Mouse (Mus musculus): ENCODE data around the gene Aqp5.
A peak's percentile ranks its signal among the peaks of the same experiment; 100 is the strongest.

Gene Aqp5

DNA sequence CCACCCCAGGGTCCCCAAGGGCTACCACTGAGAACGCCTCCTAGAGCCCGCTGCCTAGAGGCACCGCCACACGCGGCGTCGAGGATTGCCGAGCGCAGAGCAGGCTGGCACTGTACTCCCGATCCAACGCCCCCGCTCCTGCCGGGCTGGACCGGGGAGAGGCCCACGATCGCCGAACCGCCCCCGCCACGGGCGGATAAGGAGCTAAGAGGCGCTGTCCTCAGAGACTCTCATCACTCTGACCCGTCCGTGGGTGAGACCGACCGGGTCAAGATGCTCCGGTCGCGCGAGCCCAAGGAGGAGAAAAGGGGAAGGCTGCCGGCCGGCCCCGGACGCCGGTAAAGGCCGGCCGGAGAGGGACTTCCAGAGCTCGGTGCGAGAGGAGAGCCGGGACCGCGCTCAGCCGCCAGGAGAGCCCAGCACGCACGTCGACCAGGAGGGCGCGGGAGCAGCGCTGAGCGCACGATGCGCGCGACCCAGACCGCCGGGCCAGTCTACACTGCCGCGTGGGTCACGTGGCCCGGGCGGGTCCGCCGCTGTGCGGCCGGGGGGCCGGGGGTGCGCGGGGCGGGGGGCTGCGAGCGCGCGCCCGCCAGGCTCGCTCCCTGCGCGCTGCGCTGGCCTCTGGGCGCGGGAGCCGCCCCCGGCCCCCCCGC is at the start of gene Aqp5:
Aqp5 (plus strand) TSS at position 354 of the 656 bp plus-strand sequence.
- DNase-seq: no peak

DNA sequence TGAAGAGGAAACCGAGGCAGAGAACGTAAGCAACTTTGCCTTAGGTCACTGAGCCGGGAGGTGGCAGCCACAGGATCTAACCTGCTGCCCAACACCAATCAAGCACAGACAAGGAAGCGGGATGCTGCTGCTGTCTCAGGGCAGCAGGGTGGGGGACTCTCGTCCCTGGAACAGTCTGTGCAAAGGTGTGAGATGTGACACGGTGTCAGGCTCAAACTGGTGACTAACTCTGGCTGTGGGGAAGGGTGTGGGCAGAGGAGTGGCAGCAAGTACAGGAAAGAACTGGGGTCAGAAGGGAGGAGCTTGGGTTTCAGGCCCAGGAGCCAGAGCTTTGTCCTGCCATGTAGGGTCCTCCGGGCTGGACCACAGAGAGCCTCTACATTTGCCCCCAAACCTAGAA is 46.5 kb upstream of the Aqp5 start:
- DNase-seq: no peak

DNA sequence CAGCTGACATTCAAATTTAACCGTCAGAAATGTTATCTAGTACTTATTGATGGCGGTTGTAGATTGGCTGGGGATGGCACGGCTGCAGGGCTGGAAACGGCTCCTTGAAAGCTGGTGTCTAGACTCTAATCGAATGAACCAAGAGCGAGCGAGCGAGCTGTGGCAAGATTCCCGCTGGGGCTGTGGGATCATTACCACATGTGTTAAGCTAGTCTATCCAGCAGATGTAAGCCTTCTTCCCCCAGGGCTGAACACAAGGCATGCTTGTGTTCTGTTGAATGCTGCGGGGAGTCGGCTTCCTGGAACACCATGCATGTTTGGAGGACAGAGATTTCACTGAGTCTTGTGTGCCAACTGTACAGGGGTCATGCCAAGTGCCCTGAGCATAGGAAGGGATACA is 44.0 kb upstream of the Aqp5 start:
- DNase-seq: no peak

DNA sequence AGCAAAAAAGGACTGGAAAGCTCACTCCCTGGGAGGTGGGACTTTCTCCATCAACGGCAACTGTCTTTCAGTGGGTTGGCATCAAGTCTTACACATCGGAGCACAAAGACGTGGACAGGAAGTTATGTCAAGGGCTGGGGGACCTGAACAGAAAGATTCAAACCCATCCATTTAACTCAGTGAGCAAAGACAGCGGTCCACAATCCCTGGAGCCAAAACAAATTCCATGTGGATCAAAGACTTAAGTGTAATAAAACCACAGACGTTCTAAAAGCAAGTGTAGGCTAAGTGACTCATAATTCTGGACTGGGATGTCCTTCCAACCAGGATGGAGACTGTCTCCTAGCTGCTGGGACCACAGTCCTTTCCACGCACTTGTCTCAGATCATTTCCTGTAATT is 42.9 kb upstream of the Aqp5 start:
- DNase-seq: no peak

DNA sequence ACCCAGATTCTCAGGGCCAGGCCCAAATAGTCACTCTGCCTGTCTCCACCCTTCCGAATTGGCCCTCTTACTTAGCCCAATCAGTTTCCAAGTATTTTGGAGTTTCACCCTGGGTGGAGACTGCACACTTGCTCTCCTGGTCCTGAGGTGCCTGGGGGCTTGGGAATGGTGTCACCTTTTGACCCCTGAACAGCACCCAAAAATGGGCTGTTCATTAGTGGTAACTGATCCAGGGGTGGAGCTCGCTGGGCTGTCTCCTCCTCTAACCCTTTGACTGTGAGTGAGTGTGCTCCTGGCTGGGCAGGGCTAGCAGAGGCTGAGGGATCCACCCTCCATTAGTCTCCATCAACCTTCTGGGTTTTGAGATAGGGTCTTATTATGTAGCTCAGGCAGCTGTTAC is 40.7 kb upstream of the Aqp5 start:
- no peak for DNase-seq

DNA sequence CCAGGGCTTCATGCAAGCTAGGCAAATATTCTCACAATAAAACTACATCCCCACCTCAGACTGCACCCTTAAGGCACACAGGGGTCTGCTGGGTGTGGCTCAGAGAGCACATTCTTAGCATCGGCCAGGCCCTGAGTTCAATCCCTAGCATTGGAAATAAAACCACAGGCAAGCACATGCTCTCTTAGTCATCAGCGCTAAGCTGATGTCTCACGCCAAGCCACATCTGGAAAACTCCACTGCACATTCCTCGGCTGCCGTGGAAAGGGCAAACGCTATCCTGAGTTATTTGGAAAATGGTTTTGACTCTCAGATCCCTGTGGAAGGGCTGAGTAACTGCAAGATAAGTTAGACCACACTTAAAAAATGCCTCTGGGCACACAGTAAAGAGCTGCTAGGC is 36.8 kb upstream of the Aqp5 start:
- DNase-seq: no peak

DNA sequence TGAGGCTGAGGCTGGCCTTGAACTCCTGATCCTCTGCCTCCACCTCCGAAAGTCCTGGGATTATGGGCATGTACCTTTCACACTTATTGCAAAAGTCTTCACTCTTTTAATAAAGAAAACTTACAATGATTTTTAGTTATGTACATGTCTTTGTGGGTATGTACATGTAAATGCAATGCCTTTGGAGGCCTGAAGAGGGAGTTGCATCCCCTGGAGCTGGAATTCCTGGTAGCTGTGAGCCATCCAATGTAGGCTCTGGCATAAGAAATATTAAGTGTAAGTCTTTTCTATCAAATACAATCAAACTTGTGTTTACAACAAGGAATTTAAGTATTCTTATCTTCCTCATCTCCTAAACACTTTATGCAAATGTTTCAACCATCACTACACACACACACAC is 31.6 kb upstream of the Aqp5 start:
- DNase-seq: no peak

DNA sequence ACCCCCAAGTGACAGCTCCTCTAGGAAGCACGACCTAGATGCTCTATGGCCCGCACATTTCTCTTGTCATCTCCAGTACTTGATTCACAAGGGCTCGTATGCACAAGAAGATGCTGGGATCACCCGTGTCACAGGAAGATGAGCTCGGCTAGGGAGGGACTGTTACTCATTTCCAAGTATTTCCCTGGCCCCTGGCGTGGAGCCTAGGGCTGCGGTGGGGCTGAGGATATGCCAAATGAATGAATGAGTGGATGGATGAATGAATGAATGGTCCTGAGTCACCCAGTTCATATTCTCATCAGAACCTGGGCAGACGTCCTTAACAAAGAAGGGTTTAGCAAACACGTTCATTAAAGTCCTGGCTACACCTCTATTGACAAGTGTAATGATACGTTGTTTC is 30.3 kb upstream of the Aqp5 start:
- DNase-seq: no peak

DNA sequence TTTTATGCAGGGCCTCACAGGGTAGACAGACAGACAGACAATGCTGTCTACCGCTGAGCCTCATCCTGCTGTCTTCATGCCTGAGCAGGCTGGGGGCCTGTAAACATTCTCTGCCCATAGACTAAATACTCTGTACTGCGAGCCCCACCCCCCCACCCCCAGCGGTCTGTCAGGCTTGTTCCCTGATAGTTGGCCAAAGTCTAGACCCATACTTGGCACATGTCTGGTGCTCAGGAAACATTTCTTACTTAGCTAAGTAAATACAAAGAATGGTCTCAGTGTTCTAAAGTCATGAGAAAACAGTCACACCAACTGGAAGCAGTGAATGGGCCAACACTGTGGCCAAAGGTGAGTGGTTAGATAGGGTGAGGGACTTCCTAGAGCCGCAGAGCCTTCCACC is 23.2 kb upstream of the Aqp5 start:
- DNase-seq: no peak

DNA sequence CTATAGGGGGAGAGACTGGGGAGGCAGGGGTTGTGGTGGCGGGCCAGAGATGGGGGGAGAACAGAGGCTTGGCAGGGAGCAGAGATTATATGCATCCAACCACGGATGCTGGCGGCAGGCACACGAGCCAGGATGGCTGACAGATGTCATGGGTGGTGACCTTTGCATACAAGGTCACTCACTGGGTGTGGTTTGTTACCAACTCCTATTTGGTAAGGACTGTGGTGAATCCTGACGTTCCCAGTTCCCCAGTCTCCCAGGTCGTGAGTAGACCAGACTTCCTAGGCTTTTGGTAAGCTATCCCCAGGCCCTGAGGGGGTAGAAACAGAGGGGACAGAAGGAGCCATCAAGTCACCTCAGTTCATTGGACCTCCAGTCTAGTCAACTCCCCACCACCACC is 21.9 kb upstream of the Aqp5 start:
- DNase-seq: no peak

DNA sequence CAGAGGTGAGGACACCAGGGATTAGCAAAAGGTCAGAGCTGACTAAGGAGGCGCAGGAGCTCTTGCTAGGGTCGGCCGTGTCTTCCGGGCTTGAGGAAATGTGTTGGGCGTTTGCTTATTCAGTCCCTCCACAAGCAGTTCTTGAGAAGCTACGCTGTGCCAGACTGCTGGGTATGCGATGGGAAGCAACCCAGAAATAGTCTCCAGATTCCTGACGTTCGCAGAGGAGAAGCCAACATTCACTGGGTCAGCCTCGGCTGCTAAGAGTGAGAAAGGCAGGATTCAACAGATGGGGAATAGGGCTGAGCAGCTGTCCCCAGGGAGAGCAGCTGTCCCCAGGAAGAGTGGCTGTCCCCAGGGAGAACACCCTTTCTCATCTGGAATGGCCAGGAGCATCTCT is 21.5 kb upstream of the Aqp5 start:
- DNase-seq: no peak

DNA sequence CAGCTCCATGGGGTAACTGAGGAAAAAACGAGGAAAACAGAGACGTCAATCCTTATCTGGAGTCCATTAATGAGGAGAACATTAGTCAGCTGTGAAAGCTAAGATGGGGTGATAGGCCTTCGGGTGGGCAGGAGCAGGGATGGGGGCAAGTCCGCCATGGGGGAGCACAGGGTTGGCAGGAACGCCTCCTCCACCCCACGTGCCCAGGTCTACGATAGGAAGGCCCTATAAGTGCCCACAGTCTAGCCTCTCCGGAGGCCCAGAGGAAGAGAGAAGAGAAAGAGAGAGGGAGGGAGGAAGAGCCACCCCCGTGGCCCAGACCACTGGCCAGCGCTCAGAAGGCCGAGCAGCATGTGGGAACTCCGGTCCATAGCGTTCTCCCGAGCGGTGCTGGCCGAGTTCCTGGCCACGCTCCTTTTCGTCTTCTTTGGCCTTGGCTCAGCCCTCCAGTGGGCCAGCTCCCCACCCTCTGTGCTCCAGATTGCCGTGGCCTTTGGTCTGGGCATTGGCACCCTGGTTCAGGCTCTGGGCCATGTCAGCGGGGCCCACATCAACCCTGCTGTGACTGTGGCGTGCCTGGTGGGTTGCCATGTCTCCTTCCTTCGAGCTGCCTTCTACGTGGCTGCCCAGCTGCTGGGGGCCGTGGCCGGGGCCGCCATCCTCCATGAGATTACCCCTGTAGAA is 11.6 kb upstream of the Aqp5 start, which contains the start of gene Aqp2:
Aqp2 (plus strand) TSS at position 254 of the 684 bp plus-strand sequence.
- no peak for DNase-seq

DNA sequence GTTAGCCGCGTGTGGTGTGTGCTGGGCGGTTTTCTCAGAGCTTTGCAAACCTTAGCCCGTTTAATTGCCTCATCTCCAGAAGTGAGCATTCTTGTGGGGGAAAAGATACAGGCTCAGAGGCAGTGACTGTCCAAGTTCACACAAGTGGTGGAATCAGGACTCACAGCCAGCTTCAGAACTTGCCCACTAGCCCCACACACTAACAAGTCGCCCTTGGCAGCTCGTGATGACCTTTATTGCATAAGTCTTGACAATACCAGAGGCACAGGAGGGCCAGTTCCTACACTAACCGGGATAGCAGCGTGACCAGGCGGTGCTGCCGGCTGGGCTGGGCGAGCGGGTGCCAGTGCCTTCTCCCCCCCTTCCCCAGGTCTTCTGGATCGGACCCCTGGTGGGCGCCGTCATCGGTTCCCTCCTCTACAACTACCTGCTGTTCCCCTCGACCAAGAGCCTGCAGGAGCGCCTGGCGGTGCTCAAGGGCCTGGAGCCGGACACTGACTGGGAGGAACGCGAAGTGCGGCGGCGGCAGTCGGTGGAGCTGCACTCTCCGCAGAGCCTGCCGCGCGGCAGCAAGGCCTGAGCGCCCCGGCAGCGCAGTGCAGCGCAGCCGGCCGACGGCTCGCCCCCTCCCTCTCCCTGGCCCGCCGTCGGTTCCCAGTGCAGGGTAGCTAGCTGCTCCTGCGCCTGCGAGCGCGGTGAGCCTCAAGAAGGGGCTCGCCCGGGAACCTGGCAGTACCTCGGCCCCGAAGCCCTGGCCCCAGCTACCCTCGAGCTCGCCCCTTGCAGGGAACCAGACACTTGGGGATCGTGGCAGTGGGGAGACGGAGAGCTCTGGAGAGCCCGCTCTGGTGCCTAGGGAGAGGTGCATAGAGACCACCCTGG is 6.9 kb upstream of the Aqp5 start:
- DNase-seq: no peak

DNA sequence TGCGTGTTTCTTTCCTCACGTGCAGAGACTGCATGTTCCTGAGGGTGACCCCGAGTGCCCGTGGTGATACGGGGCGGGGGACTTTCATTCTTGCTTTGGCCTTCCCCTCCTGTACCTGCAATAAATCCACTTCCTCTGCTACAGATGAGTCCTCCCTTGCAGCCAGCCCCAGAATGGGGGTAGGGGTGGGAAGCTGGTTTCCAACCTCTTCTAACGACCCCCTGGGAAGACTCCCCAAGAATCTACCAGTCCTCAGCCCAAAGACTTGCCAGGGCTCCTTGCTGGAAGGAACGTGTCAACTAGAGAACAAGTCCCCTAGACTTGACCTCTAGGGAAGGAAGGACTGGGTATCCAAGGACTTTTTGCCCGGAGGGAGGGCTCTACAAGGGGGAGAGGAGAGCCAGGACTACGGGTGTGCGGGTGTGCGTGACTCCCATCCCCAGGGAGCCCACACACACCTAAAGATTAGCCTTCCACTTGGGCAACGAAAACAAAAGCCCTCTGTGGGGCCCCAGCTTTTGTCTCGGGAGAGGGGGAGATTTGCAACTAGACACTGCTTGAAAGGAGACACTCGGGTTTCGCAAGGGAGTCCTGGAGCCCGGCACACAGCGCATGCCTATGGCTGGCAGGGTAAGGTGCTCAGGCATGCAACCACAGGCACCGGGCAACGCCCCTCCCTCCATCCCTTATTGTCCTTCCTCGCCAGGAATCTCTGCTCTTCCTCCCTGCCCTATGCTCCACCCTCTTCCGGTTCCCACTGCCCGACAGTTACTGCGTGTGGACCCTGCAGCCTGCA is 6.0 kb upstream of the Aqp5 start:
- DNase-seq: no peak

DNA sequence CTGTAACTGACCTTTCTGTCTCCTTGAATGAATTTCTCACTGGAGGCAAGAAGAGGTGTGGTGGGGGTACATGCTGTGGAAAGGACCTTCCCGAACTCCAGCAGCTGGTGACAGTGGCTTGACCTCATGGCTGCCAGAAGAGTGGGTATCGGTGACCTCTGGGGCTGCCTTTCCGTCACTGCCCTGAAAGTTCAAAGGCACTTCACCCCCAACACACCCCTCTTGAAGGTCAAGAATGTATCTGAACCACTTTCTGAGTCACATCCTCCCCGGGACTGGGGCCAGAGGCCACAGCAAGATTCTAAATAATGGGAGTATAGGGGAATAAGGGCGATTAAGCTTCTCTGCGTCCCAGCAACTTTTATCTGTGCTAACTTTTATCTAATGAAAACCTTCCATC is 4.8 kb upstream of the Aqp5 start:
- DNase-seq: no peak

DNA sequence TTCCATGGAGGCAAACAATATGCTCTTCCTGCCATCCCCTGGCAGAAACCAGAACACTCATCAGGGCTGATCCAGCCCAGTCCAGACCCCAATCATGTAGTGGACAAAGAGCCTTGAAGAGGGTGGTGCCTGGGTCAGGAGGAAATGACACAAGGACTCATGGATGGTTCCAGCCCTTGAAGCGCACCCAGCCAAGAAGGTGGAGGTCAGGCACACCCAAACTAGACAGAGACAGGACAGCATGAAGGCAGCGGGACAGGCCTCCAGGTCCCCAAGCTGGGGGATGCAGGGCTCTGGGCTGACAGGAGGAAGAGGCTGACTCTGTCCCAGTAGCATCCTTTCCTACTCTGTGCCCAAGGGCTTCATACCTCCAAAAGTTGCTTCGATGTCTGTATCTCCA is 4.1 kb upstream of the Aqp5 start:
- no peak for DNase-seq

DNA sequence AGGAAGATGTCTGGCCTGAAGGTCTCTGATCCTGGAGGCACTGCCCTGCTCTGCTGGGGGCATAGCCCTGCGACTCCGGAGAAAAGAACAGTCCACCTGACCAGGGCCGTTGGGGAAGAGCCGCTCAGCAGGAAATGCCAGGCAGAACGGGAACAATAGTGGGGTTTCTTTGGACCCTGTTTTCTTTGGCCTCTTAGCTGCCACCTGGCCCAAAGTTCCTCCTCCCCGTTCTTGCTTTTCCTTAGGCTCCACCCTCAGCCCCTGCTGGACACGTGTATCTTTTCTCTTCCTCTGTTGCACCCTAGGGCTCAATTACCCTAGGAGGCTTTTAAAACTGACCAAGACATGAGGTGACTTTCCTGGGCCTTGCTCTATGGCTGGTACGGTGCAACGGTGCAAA is 1.3 kb upstream of the Aqp5 start:
- no peak for DNase-seq

DNA sequence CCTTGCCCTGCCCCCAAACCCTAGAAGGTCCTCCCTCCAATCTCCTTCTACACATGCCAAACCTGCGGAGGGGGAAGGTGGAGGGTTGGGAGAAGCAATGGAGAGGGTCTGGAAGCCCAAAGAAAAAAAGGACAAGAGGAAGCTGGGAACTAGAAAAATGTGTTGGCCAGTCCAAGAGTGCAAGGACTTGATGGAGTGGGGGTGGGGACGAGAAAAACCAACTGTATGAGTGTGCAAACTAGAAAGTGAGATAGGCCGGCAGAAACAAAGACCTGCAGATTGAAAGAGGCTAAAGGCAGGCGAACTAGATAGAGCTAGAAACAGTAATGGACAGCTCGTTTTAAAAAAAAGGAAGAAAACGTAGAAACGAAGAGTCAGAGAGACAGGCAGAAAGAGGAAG is 878 bp upstream of the Aqp5 start:
- DNase-seq: no peak

DNA sequence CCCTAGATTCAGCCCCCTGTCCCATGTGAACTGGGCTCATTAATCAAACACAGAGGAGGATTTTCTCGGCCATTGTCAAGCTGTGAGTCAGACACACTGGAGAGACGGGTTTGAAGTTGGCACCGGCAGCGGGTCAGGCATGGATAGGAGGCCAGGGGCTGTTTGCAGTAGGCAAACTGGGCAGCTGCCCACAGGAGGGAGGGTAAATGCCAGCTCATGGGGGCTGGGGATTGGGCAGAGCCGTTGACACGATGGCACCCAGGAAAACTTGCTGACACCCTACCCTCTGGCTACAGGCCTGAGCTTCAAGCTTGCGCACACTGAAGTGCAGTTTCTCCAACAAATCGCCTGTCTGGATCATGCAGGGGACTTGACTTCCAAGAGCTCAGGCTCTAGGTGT is 1.6 kb downstream of the Aqp5 start:
- DNase-seq: no peak

DNA sequence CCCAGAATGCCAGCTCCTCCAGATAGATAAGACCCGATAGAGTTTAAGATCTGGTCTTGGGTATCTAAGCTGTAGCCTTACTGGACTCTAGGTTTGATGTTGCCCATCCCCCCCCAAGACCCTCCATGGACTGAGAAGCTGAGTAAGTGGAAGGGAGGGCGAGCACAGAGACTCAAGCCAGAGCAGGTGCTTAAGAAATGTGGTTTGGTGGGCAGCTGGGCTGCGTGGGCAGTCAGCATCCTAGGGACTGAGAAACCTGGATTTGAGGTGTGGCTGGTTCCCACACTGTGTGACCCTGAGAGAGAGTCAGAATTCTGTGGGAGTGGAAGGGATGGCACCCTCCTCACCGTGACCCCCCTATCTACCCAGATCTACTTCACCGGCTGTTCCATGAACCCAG is 2.3 kb downstream of the Aqp5 start:
- no peak for DNase-seq

DNA sequence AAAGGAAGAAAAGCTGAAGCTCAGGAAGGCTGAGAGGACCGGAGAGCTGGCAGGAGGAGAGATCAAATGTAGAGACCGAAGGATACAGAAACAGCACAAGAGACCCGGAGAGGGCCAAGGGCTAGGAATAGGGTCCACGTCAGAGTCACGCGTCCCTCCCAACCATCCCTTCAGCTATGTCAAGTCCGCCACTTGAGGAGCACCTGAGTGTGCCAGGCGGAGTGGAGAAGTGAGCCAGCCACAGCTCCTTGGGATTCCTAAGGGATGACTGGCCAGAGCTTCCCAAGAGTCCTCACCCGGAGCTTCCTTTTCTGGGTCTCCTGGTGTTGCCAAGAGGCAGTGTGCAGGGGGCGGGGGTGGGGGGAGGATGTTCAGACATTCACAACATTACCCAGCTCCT is 4.4 kb downstream of the Aqp5 start:
- DNase-seq: no peak

DNA sequence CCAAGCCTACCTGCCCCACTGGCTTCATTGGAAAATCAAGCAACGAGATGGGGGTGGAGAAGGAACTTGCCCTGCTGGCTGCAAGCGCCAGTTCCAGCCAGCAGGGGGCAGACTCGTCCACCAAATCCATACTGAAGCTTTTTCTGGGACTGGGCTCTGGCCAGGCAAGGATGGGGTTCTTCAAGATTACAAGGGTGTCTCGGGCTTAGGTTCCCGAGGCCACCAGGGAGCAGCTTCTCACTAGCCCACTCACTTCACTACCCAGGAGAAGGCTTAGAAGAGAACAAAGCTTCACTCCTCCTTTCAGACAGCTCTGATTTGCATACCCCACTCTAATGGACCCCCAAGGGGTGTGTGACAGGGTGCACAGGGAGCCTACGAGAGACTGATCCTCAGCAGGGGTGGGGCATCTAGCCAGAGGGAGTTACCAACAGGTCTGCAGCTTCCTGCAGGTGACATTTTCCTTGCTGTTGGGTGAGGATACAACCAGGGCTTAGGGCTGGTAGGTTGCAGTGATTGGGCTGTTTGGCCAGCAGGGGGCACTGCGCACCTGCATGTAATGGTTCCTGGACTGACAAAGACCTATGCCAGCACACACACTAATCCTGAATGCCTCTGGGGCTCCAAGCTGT is 5.6 kb downstream of the Aqp5 start:
- DNase-seq: peak; percentile 65 to 68

DNA sequence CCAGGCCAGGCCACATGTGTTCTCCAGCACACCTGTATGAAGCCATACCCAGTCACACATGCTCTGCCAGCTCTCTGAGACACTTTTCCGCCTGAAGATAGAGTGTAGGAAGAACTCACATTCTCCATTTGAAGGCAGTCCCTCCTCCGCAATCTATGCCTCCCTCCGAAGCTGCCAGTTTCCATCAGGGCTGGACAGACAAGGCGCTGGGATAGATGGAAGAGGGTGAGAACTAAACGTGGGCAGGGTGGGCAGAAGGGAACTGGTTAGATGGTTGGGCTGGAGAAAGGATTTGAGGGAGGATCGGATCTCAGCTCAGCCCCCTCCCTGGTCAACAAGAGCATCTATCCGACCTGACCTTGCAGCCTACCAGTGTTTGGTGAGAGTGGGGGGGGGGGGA is 6.3 kb downstream of the Aqp5 start:
- DNase-seq: no peak
